Mouse (Mus musculus) 3T3-L1 (cell line): Measurements from ENCODE around the gene Kirrel.

Source experiments
- DNase-seq: peaks from one replicate; pipeline ENCODE4 v3.0.0-alpha.2; 2015; ENCODE audit warnings: low read depth, low spot score

Kirrel gene

GRCm38 (mm10) chr3:87079751-87080150, 94.8 kb downstream of the Kirrel start:
- no peak for DNase-seq

GRCm38 (mm10) chr3:87079301-87079700, 95.2 kb downstream of the Kirrel start:
- DNase-seq, result no peak

- no peak for DNase-seq
Observed at GRCm38 (mm10) chr3:87077681-87078080, 96.9 kb downstream of the Kirrel start.

DNA sequence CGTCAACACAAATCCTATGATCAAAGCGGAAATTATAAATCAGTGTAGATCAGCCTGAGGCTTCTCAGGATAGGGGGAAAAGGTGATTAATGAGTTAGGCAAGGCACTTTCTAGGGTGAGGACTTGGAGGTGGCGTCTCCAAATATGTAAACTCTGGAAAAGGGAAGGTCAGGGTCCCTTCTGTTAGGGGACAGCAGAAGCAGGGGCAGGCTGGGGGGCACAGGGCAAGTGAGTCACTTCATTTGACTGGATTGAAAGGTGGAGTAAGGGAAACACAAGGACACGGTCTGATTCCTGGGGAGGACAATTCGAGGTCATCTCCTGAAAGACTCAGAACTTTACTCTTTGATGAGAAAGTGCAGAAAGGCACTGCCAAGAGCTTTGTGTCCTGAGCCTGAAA, 97.6 kb downstream of the Kirrel start:
- DNase-seq, result no peak

- no peak for DNase-seq
Observed at GRCm38 (mm10) chr3:87076161-87076560, 98.4 kb downstream of the Kirrel start.

DNA sequence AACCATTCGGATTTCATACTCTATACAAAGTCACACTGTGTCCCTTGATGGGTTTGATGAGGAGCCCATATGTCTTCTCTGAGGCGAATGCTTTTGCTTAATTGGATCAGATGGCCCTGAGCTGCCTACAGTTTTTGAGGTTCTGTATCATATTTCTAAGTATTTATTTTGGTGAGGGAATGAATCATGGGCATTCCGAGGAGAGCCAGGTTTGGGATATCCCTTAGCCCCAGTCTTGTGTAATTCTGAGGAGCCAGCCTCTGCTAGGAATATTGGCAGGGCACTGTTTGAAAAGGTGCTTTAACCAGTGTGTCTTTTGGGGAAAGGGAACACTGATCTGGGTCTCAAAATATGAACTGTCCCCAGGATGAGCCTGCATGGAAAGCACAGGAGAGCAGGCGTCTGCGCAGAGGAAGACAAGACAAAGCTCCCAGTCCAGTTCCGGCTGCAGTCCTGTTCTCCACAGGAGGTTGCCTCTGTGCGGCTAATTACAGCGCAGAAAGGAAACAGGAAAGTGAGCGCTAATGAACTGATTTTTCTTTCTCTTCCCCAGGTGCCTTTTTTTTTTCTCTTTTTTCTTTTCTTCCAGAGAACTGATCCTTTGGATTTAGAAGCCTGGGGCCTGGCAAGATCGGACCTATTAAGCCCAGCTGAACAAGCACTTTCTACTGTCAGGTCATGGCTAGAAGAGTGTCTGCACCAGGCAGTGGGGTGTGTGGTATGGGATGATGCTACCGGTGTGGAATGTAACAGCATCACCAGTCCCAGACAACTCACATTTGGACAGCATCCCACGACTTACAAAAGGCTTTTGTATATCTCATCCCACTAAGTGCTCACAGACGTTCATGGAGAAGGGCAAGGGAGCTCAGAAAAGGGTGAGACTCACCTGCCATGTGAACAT, 101.7 kb downstream of the Kirrel start:
- DNase-seq, result peak; percentile 99

DNA sequence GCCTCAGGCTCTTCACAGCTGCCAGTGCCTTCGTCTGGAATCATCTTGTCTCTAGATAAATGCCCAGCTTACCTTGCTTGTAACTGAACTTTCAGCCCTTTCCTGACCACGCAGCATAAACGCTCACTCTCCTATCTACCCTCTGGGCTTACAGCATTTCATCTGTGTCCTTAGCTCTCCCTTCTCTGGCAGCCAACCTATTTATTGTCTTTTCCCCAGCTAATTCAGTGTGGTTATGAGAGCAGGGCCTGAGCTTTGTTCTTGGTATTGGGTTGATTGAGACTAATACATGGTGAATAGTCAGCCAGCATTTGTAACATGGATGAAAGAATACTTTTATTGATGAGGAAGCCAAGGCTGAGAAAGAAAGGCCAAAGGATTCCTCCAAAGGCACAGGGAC, 102.4 kb downstream of the Kirrel start:
- DNase-seq, result peak; percentile 56

DNA sequence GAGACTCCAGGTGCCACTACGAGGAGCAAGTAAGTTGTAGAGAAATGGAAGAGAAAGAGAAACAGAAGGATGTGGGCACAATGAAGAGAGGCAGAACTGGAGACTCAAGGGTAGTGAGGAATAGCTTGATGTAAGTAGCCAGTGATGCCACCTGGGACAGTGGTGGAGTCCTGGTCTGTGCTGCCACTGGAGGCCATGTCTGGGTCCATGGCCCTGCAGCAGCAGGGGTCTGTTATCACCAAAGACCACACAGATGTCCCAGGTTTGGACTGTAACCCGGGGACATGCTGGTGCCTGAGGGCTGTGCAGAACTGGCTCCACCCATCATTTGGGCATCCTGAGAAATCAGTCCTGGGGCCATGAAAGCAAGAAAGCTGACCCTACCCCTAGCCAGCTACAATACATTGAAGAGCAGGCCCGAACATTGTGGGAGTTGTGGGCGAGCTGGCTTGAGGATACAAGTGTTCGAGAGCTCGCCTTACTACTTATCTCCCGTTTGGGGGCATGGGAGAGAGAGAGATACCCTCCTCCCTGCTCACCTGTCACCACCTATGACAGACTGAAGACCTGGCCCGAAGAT, 107.1 kb downstream of the Kirrel start:
- no peak for DNase-seq

GRCm38 (mm10) chr3:87053939-87054338, 120.6 kb downstream of the Kirrel start:
- DNase-seq, result no peak

- no peak for DNase-seq
Observed at GRCm38 (mm10) chr3:87047801-87048200, 126.7 kb downstream of the Kirrel start.

DNA sequence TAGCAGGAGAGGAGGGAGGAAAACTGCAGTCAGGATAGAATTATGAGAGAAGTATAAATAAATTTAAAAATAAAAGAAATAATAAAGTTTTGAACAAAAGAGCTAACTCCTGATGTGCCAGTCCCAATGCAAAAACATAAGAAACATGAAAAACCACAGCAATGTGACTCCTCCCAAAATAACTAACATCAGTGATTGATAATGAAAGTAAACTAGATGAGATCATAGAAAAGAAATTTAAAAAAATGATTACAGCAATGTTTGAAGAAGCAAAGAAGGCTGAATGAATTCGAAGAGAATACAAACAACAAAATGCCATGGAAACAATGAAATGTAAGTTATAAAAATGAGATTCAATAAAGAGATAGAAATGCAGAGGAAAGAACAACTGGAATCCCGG, 132.8 kb downstream of the Kirrel start:
- DNase-seq, result no peak

DNA sequence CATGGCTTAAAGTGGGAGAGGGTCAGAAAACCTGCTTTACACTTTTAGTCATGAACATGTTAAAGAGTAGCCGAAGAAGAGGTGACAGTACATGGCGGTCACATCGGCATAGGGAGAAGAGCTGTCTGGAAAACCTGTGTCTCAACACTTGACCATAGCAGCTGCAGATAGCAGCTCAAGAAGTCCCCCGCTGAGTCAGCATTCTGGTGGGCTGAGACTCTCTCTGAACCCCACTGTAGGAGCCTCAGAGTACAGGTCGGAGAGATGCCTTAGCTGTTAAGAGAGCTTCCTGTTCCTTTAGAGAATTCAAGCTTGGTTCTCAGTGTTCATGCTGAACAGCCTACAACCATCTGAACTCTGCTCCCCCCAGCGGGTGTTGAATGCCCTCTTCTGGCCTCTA, 136.0 kb downstream of the Kirrel start:
- no peak for DNase-seq

DNA sequence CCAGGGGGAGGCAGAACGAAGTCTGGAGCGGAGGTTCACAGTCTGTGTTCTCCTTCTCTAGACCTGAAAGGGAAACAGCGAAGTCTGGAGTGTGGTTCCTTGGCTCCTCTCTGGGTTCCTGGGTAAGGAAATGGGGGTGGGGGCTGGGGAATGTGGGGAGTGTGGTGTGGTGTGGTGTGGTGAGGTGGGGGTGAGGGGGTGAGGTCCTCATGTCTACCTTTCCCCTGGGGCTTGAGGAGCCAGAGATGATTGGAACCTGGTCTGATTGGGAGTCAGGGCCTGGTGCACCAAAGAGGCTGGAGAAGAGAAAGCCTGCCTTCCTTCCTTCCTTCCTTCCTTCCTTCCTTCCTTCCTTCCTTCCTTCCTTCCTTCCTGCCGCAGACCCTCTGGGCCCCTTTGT, 140.5 kb downstream of the Kirrel start:
- DNase-seq, result no peak

DNA sequence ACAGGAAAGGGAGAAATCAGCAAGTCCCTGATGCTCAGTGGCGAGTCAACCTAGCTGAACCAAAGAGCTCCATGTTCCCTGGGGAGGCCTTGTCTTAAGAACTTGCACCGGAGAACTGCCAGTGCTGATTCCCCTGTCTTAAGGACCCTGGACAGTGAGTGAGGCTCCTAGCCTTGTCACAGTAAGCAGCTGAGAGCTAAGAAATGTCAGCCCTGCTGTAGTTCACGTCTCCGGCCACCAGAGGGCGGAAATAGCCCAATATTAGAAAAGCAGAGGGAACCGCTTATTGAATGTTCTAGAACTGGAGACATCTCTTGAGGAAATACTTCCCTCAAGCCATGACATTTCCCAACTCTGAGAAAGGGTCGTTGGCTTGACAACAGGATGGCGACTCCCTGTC, 141.2 kb downstream of the Kirrel start:
- DNase-seq, result peak; percentile 93

GRCm38 (mm10) chr3:87030855-87031254, 143.7 kb downstream of the Kirrel start:
- peak; percentile 89 for DNase-seq
